Mouse (Mus musculus) heart, adult 2 months (tissue): ENCODE measurements around the gene Usp28.

ENCODE experiments used
- CTCF ChIP-seq: fragments of 200-600 bp; IDR thresholded peaks from 2 replicates; pipeline ENCODE4 v1.8.1; 2022; ENCODE audit warnings: antibody characterized with exemption, mild to moderate bottlenecking, moderate library complexity
- EP300 ChIP-seq: fragments of 200-500 bp; IDR thresholded peaks from 2 replicates; pipeline ENCODE4 v1.6.1; 2011; ENCODE audit warnings: low read depth, low read length, control low read depth; ENCODE audit not compliant: insufficient read depth
- POLR2A ChIP-seq: fragments of 200-500 bp; IDR thresholded peaks from 2 replicates; pipeline ENCODE4 v1.6.1; 2011; ENCODE audit warnings: mild to moderate bottlenecking, low read depth, low read length, control low read depth; ENCODE audit not compliant: insufficient read depth

- TF ChIP-seq CTCF (no peak), EP300 (peak; percentile 53; the same call in 1 of the 2 replicates), POLR2A (no peak)
Observed at GRCm38 (mm10) chr9:49021289-49021688, 36.1 kb downstream of the Usp28 start.
